Mouse (Mus musculus) midbrain, embryonic 14.5 days (tissue): ENCODE measurements around the gene Sox4. TPM values are rescaled to one million over a fixed set of nuclear protein-coding genes. Genes with fewer than 3 reads are reported as not detected.
A peak's percentile ranks its signal among the peaks of the same experiment; 100 is the strongest.

ENCODE experiments used
- ATAC-seq: fragments of 200-750 bp; cut with Nextera tagmentation; 2 replicates; pipeline ENCODE4 v1.8.0; 2017; ENCODE audit warnings: moderate number of reproducible peaks, moderate library complexity; ENCODE audit not compliant: low FRiP score, low TSS enrichment
- DNase-seq: peaks from one replicate; pipeline ENCODE4 v3.0.0-alpha.2; 2015
- H3K27ac ChIP-seq: fragments of 300-500 bp; sonication (generic); replicated peaks from 2 replicates; pipeline ENCODE4 v1.5.1; 2014; ENCODE audit warnings: mild to moderate bottlenecking, low read depth, low read length, moderate library complexity
- H3K27me3 ChIP-seq: fragments of 300-500 bp; sonication (generic); 2 replicates; pipeline ENCODE4 v1.6.1; 2014; ENCODE audit warnings: low read length, control low read depth, mixed read lengths; ENCODE audit not compliant: control insufficient read depth, insufficient read depth
- H3K36me3 ChIP-seq: fragments of 300-500 bp; sonication (generic); 2 replicates; pipeline ENCODE4 v1.6.1; 2014; ENCODE audit warnings: low read length, control low read depth; ENCODE audit not compliant: control insufficient read depth, insufficient read depth
- H3K4me1 ChIP-seq: fragments of 300-500 bp; sonication (generic); 2 replicates; pipeline ENCODE4 v1.6.1; 2014; ENCODE audit warnings: mild to moderate bottlenecking, antibody characterized with exemption, low read length, control low read depth; ENCODE audit not compliant: control insufficient read depth, insufficient read depth
- H3K4me2 ChIP-seq: fragments of 300-500 bp; sonication (generic); 2 replicates; pipeline ENCODE4 v1.6.1; 2014; ENCODE audit warnings: mild to moderate bottlenecking, low read length, moderate library complexity
- H3K4me3 ChIP-seq: fragments of 300-500 bp; sonication (generic); replicated peaks from 2 replicates; pipeline ENCODE4 v1.5.1; 2014; ENCODE audit warnings: low read depth, low read length
- H3K9ac ChIP-seq: fragments of 300-500 bp; sonication (generic); replicated peaks from 2 replicates; pipeline ENCODE4 v1.6.1; 2014; ENCODE audit warnings: mild to moderate bottlenecking, low read length, moderate library complexity
- H3K9me3 ChIP-seq: fragments of 300-500 bp; sonication (generic); 2 replicates; pipeline ENCODE4 v1.6.1; 2016; ENCODE audit warnings: low read length, control low read depth, mixed read lengths; ENCODE audit not compliant: control insufficient read depth
- WGBS: fragments of 180-500 bp; shearing (Covaris S2); extraction: QIAGEN DNeasy Blood & Tissue Kit; methylation state at CpG from one replicate; pipeline ENCODE4 v1.1.7; 2014; 5-methylcytosine and 5-hydroxymethylcytosine counted together
- polyA plus RNA-seq: library from polyadenylated mRNA; unstranded; fragments of >200 nt; fragmentation: Nextera tagmentation; extraction: Ambion mirVana; gene quantifications from 2 replicates; pipeline ENCODE4 v1.2.1, GENCODE M21; 2014

Sox4 gene
- polyA plus RNA-seq, 1 experiment from 2014 or later, result 295 TPM

- peak overlapping the region; percentile 81 for H3K4me3 ChIP-seq
- ATAC-seq (no peak), DNase-seq (peak; percentile 72)
- peaks cover 20% of the 10 kb centered on the region for H3K4me1 ChIP-seq
- no peaks in the 10 kb centered on the region for H3K27me3 ChIP-seq
- H3K4me2 ChIP-seq, result peak overlapping the region; percentile 80
- H3K9me3 ChIP-seq, result no peaks in the 10 kb centered on the region
- peak overlapping the region; percentile 88 for H3K27ac ChIP-seq
- H3K36me3 ChIP-seq, result peaks cover 11% of the 10 kb centered on the region
- H3K9ac ChIP-seq, result peak overlapping the region; percentile 83
- 1% methylated on average over 11 of the region's 11 CpGs for WGBS
Observed at GRCm38 (mm10) chr13:28949279-28949915, 4.1 kb downstream of the Sox4 start.

- DNase-seq (peak; percentile 87), ATAC-seq (no peak)
- no peaks in the 10 kb centered on the region for H3K27me3 ChIP-seq
- peak overlapping the region; percentile 80 for H3K4me2 ChIP-seq
- peaks cover 11% of the 10 kb centered on the region for H3K36me3 ChIP-seq
- H3K27ac ChIP-seq, result peak overlapping the region; percentile 88
- no peaks in the 10 kb centered on the region for H3K9me3 ChIP-seq
- H3K4me1 ChIP-seq, result peaks cover 20% of the 10 kb centered on the region
- 1% methylated on average over 10 of the region's 10 CpGs for WGBS
- H3K9ac ChIP-seq, result peak overlapping the region; percentile 83
- peak overlapping the region; percentile 81 for H3K4me3 ChIP-seq
Observed at GRCm38 (mm10) chr13:28948541-28948940, 5.0 kb downstream of the Sox4 start.

GRCm38 (mm10) chr13:28947740-28948441 is 5.6 kb downstream of the Sox4 start:
- no peaks in the 10 kb centered on the region for H3K9me3 ChIP-seq
- peak overlapping the region; percentile 81 for H3K4me3 ChIP-seq
- DNase-seq, result peak; percentile 71
- H3K9ac ChIP-seq, result peak overlapping the region; percentile 83
- H3K27me3 ChIP-seq, result no peaks in the 10 kb centered on the region
- WGBS, result 17% methylated on average over 7 of the region's 7 CpGs
- H3K4me2 ChIP-seq, result peak overlapping the region; percentile 80
- H3K36me3 ChIP-seq, result peaks cover 11% of the 10 kb centered on the region
- peak overlapping the region; percentile 88 for H3K27ac ChIP-seq
- H3K4me1 ChIP-seq, result peaks cover 20% of the 10 kb centered on the region
- peak; percentile 9; the same call in 1 of the 2 replicates for ATAC-seq

- no peaks in the 10 kb centered on the region for H3K27me3 ChIP-seq
- H3K4me3 ChIP-seq, result no peak overlapping the region
- no peaks in the 10 kb centered on the region for H3K9me3 ChIP-seq
- H3K27ac ChIP-seq, result peak overlapping the region; percentile 88
- H3K4me1 ChIP-seq, result peaks cover 24% of the 10 kb centered on the region
- no peak overlapping the region; the same call in 1 of the 2 replicates for H3K9ac ChIP-seq
- DNase-seq (peak; percentile 60), ATAC-seq (peak; percentile 28; the same call in 1 of the 2 replicates)
- peak overlapping the region; percentile 80 for H3K4me2 ChIP-seq
- H3K36me3 ChIP-seq, result peaks cover 9% of the 10 kb centered on the region
- 28% methylated on average over 8 of the region's 8 CpGs for WGBS
Observed at GRCm38 (mm10) chr13:28946565-28947135, 6.9 kb downstream of the Sox4 start.

GRCm38 (mm10) chr13:28945681-28946080 is 7.8 kb downstream of the Sox4 start:
- no peak for DNase-seq
- no peaks in the 10 kb centered on the region for H3K9me3 ChIP-seq
- peaks cover 24% of the 10 kb centered on the region for H3K4me1 ChIP-seq
- no peak overlapping the region for H3K9ac ChIP-seq
- no peak overlapping the region for H3K4me2 ChIP-seq
- 0 out of 2 replicates have a peak, but pooled peaks cover 7% of the 10 kb centered on the region for H3K36me3 ChIP-seq
- no peaks in the 10 kb centered on the region for H3K27me3 ChIP-seq
- no peak overlapping the region for H3K4me3 ChIP-seq
- 0 out of 2 replicates have a peak overlapping the region, but pooled peaks have one; percentile 20 for H3K27ac ChIP-seq
- 96% methylated on average over 5 of the region's 5 CpGs for WGBS
- ATAC-seq, result no peak

GRCm38 (mm10) chr13:28942926-28943325 is 10.6 kb downstream of the Sox4 start:
- H3K27me3 ChIP-seq, result no peaks in the 10 kb centered on the region
- H3K9me3 ChIP-seq, result no peaks in the 10 kb centered on the region
- no peak overlapping the region for H3K4me2 ChIP-seq
- H3K9ac ChIP-seq, result no peak overlapping the region
- 77% methylated on average over 4 of the region's 4 CpGs for WGBS
- H3K4me1 ChIP-seq, result peaks cover 20% of the 10 kb centered on the region
- no peak overlapping the region for H3K4me3 ChIP-seq
- no peak for ATAC-seq
- H3K27ac ChIP-seq, result no peak overlapping the region
- DNase-seq, result no peak
- 0 out of 2 replicates have a peak, but pooled peaks cover 2% of the 10 kb centered on the region for H3K36me3 ChIP-seq

- Histone ChIP-seq H3K4me3 (no peak overlapping the region), H3K27me3 (no peaks in the 10 kb centered on the region), H3K4me2 (no peak overlapping the region), H3K9ac (no peak overlapping the region), H3K36me3 (no peaks in the 10 kb centered on the region), H3K4me1 (peaks cover 12% of the 10 kb centered on the region), H3K9me3 (no peaks in the 10 kb centered on the region), H3K27ac (no peak overlapping the region)
- DNase-seq (no peak), ATAC-seq (no peak)
- 3% methylated on average over 4 of the region's 4 CpGs for WGBS
Observed at GRCm38 (mm10) chr13:28941983-28942630, 11.4 kb downstream of the Sox4 start.

GRCm38 (mm10) chr13:28933375-28933774 is 20.1 kb downstream of the Sox4 start:
- Histone ChIP-seq H3K4me1 (peaks cover 3% of the 10 kb centered on the region), H3K36me3 (no peaks in the 10 kb centered on the region), H3K9ac (no peak overlapping the region), H3K9me3 (no peaks in the 10 kb centered on the region), H3K27me3 (no peaks in the 10 kb centered on the region), H3K27ac (no peak overlapping the region), H3K4me3 (no peak overlapping the region), H3K4me2 (no peak overlapping the region)
- WGBS, result 82% methylated on average over 8 of the region's 8 CpGs
- no peak for DNase-seq
- no peak for ATAC-seq
